Mouse (Mus musculus): Measurements from ENCODE around the gene Memo1. TPM values are rescaled to one million over a fixed set of nuclear protein-coding genes. Genes with fewer than 3 reads are reported as not detected.
A peak's percentile ranks its signal among the peaks of the same experiment; 100 is the strongest.
"Not testable (repeated sequence)": the region's sequence is repeated elsewhere in the genome, so short reads cannot be mapped to it uniquely, and the experiment has no call there.

Memo1 gene
- polyA plus RNA-seq, 1 experiment from 2014 or later, result 108 TPM

DNA sequence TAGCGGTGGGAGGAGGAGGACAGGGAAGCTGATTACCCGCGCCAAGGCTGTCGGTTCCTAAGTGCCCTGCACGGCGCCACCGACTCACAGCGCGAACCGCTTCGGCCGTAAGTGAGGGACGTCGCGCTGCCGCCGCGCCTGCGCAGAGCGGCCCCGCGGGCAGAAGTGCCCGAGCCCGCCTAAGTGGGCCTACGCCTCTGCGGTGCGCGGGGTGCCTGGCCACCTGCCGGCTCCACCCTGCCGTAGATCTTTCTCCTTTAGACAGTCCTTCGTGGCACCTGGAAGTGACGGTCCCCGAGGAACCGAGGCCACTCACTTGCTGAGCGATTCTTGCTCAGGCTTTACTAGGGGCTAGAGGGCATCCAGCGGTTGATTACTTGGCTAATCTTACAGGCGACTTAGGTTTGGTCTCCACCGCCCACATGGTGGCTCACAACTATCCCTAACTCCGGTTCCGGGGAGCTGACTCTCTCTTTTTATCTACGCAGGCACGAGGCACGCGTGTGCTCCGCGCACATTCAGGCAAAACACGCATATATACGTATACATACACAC is 21.1 kb upstream of the Memo1 start:
- peaks cover 31% of the 10 kb centered on the region for H3K36me3 ChIP-seq
- H3K27me3 ChIP-seq, result no peaks in the 10 kb centered on the region
- H3K27ac ChIP-seq, result peak overlapping the region; percentile 92
- under 1% methylated on average over 48 of the region's 48 CpGs for WGBS (ENCODE audit: insufficient replicate concordance)
- peak overlapping the region; percentile 90 for H3K9ac ChIP-seq
- peak overlapping the region; percentile 76 for H3K4me2 ChIP-seq
- H3K4me1 ChIP-seq (replicated peaks), result peaks cover 28% of the 10 kb centered on the region
- DNase-seq (peak; percentile 87), ATAC-seq (ENCODE audit: low read depth) (peak; percentile 95)
- no peaks in the 10 kb centered on the region for H3K9me3 ChIP-seq (replicated peaks)
- H3K4me3 ChIP-seq (replicated peaks), result peak overlapping the region; percentile 87

DNA sequence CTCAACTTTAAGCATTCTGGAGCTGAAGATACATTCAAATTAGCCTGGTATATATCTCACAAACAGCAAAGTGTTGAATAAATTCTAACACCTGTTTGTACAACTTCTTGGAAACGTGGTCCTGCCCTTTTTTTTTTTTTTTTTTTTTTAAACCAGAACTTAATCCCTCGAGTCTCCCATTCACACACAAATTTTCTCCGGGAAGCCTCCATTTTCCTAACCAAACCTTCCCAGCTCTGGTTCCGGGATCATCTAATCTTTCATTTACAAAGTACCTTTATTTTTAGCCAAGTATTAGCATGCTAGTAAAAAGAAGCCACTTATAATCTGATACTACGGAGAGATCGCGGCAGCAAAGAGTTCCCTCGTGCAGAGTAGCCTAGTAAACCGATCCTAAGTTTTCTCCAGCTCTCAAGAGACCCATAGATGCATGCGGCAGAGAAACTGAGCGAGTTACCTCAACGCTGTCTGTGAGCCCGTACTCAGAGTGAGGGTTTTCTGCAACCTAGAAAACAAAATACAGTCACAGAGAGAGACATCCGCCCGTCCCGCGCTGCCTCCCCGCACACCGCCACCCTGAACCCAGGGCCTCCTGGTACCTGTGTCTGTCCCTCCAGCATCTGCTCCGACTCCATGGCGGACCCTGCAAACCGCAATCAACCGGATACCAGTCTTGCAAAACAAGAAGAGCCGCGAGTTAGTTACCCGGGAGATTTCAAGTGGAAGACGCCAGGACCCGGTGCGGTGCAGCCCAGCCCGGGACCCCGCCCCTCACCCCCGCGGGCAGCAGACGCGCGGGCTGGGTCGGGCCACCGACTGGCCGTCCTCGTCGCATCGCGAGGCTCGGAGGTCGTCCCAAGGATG is 20.4 kb upstream of the Memo1 start:
- ATAC-seq (ENCODE audit: low read depth), result peak; percentile 81
- Histone ChIP-seq H3K4me1 (replicated peaks) (peaks cover 31% of the 10 kb centered on the region), H3K27ac (peak overlapping the region; percentile 92), H3K36me3 (peaks cover 36% of the 10 kb centered on the region), H3K27me3 (no peaks in the 10 kb centered on the region), H3K9me3 (replicated peaks) (no peaks in the 10 kb centered on the region), H3K4me2 (peak overlapping the region; percentile 76), H3K9ac (peak overlapping the region; percentile 90), H3K4me3 (replicated peaks) (peak overlapping the region; percentile 87)
- WGBS (ENCODE audit: insufficient replicate concordance), result under 1% methylated on average over 45 of the region's 45 CpGs
- no peak for DNase-seq

DNA sequence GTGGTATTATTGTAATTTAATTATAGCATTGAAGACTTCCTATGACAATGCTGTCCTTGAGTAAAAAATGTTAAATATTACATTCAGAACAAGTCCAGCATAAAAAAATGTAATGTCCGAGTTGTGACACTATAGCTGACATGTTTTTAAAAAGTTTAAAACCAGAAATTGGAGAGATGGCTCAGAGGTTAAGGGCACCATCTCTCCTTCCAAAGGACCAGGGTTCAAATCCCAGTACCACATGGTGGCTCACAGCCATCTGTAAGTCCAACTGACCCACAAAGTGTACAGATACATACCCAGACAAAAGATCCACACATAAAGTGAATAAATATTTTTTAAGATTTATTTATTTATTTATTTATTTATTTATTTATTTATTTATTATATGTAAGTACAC is 10.7 kb upstream of the Memo1 start:
- whole genome bisulfite sequencing (ENCODE audit: insufficient replicate concordance), result 70% methylated on average over 1 of the region's 1 CpGs
- ATAC-seq (ENCODE audit: low read depth) (no peak), DNase-seq (no peak)
- Histone ChIP-seq H3K4me2 (no peak overlapping the region), H3K27ac (no peak overlapping the region), H3K9me3 (replicated peaks) (no peaks in the 10 kb centered on the region), H3K27me3 (no peaks in the 10 kb centered on the region), H3K36me3 (peaks cover 84% of the 10 kb centered on the region), H3K4me3 (replicated peaks) (no peak overlapping the region), H3K4me1 (replicated peaks) (peaks cover 18% of the 10 kb centered on the region), H3K9ac (no peak overlapping the region)

DNA sequence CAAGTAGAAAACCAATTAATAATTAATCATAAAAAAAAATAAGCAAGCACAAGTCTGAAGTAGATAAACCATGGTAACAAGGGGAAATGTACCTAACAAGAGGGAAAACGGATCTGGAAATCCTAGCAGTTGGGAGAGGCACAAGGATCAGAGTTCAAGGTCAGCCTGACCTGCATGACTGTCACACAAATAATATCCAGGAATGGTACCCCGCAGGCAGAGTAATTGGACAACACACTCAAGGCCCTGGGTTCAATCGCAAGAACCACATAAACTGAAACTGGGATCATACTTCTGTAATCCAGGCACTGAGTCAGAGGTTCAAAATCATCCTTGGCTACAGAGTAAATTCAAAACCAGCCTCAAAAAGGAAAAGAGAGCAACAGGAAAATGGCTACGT is 10.3 kb upstream of the Memo1 start:
- DNase-seq, result no peak
- Histone ChIP-seq H3K36me3 (peaks cover 85% of the 10 kb centered on the region), H3K27me3 (no peaks in the 10 kb centered on the region), H3K4me2 (no peak overlapping the region), H3K4me1 (replicated peaks) (peaks cover 18% of the 10 kb centered on the region), H3K4me3 (replicated peaks) (no peak overlapping the region), H3K9me3 (replicated peaks) (no peaks in the 10 kb centered on the region), H3K9ac (no peak overlapping the region), H3K27ac (no peak overlapping the region)
- WGBS (ENCODE audit: insufficient replicate concordance), result 84% methylated on average over 4 of the region's 4 CpGs
- ATAC-seq (ENCODE audit: low read depth), result no peak

DNA sequence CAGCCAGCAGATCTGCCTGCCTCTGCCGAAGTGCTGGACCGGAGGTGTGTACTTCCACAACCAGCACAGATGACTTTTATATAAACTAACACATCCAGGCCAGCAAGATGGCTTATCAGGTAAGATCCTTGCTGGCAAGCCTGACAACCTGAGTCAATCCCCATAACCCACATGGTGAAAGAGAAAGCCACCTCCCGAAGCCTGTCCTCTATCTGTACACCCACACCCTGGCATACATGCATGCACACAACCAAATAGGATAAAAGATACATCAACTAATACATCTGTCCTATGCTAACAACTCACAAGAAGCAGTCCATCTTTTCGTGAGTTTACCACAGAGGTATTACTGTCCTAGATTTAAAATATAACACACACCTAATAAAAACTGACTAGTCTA is 8.7 kb upstream of the Memo1 start:
- DNase-seq, result no peak
- H3K9ac ChIP-seq, result 0 out of 2 replicates have a peak overlapping the region, but pooled peaks have one; percentile 30
- peak; percentile 97 for ATAC-seq (ENCODE audit: low read depth)
- H3K27me3 ChIP-seq, result no peaks in the 10 kb centered on the region
- peaks cover 83% of the 10 kb centered on the region for H3K36me3 ChIP-seq
- peak overlapping the region; percentile 87 for H3K27ac ChIP-seq
- peak overlapping the region; percentile 35 for H3K4me2 ChIP-seq
- peaks cover 18% of the 10 kb centered on the region for H3K4me1 ChIP-seq (replicated peaks)
- no peaks in the 10 kb centered on the region for H3K9me3 ChIP-seq (replicated peaks)
- H3K4me3 ChIP-seq (replicated peaks), result no peak overlapping the region
- WGBS (ENCODE audit: insufficient replicate concordance), result 48% methylated on average over 4 of the region's 4 CpGs

DNA sequence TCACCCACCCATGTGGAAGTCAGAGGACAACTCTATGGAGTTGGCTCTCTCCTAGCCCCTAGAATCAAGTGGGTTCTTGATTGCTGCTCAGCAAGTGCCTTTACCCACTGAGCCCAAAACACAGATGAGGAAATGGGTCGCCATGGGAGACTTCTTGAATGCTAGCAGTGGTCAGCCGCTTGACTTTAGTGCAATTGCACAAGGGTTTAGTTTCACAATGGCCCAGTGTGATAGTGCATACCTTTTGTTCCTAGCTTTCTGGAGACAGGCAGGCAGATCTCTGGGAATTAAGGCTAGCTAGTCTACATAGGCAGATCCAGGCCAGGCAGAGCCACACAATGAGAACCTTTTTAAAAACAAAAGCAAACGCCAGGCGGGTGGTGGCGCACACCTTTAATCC is 4.8 kb upstream of the Memo1 start:
- H3K9me3 ChIP-seq (replicated peaks), result no peaks in the 10 kb centered on the region
- WGBS (ENCODE audit: insufficient replicate concordance), result 84% methylated on average over 5 of the region's 5 CpGs
- H3K9ac ChIP-seq, result no peak overlapping the region
- peaks cover 52% of the 10 kb centered on the region for H3K36me3 ChIP-seq
- H3K27ac ChIP-seq, result no peak overlapping the region
- no peak overlapping the region for H3K4me3 ChIP-seq (replicated peaks)
- H3K4me1 ChIP-seq (replicated peaks), result peaks cover 19% of the 10 kb centered on the region
- no peak for ATAC-seq (ENCODE audit: low read depth)
- H3K27me3 ChIP-seq, result no peaks in the 10 kb centered on the region
- no peak overlapping the region for H3K4me2 ChIP-seq
- DNase-seq, result no peak

DNA sequence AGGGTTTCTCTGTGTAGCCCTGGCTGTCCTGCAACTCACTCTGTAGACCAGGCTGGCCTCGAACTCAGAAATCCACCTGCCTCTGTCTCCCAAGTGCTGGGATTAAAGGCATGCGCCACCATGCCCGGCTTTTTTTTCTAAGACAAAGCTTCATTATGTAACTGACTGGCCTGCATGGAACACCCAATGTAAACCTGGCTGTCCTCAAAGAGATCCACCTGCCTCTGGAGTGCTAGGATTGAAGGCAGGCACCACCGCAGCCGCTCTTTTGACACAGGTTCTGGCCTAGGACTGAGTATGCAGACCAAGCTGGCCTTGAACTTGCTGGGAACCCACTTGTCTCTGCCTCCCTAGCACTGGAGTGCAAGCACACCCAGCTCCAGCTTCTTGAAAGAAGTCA is 1.7 kb upstream of the Memo1 start:
- H3K27me3 ChIP-seq, result not testable (repeated sequence)
- WGBS (ENCODE audit: insufficient replicate concordance), result 82% methylated on average over 5 of the region's 5 CpGs

DNA sequence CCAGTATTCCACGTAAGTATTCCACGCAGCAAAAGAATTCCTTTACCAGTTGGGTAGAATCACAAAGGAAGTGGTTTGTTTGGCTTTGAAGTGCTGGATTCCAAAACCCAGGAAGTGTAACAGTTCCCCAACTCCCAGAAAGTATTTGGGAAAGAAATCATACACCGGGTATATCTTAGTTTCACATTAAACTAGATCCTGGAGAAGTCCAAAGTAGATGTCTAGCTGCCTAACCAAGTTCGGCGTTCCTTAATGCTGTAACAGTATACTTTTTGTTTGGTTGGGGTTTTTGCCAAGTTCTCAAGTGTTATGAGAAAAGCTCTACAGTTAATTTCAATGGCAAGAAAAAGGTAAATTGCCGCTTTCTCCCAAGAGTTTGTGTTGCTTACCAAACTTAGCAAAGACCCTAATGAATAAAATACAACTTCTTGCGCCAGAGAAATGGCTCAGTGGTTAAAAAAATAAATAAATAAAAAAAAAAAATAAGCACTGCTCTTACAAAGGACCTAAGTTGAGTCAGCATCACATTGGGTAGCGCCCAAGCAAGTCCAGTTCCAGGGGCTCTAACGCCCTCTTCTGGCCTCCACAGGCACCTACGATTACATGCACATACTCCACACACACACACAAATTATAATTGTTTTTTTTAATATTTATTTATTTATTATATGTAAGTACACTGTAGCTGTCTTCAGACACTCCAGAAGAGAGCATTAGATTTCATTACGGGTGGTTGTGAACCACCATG is 929 bp upstream of the Memo1 start:
- peak overlapping the region; percentile 95 for H3K4me2 ChIP-seq
- ATAC-seq (ENCODE audit: low read depth), result no peak
- 37% methylated on average over 11 of the region's 11 CpGs for WGBS (ENCODE audit: insufficient replicate concordance)
- peak overlapping the region; percentile 99 for H3K4me3 ChIP-seq (replicated peaks)
- peak overlapping the region; percentile 98 for H3K9ac ChIP-seq
- no peaks in the 10 kb centered on the region for H3K9me3 ChIP-seq (replicated peaks)
- H3K4me1 ChIP-seq (replicated peaks), result peaks cover 29% of the 10 kb centered on the region
- H3K27me3 ChIP-seq, result no peaks in the 10 kb centered on the region
- H3K36me3 ChIP-seq, result peaks cover 25% of the 10 kb centered on the region
- peak; percentile 54 for DNase-seq
- peak overlapping the region; percentile 94 for H3K27ac ChIP-seq

More for the DNA sequence above, 1.7 kb upstream of the Memo1 start:
- not testable (repeated sequence) for H3K4me2 ChIP-seq; H3K9me3 ChIP-seq (replicated peaks); ATAC-seq (ENCODE audit: low read depth); H3K4me3 ChIP-seq (replicated peaks); DNase-seq; H3K27ac ChIP-seq; H3K9ac ChIP-seq
- H3K36me3 ChIP-seq, result peaks cover 33% of the 10 kb centered on the region
- H3K4me1 ChIP-seq (replicated peaks), result peaks cover 22% of the 10 kb centered on the region

DNA sequence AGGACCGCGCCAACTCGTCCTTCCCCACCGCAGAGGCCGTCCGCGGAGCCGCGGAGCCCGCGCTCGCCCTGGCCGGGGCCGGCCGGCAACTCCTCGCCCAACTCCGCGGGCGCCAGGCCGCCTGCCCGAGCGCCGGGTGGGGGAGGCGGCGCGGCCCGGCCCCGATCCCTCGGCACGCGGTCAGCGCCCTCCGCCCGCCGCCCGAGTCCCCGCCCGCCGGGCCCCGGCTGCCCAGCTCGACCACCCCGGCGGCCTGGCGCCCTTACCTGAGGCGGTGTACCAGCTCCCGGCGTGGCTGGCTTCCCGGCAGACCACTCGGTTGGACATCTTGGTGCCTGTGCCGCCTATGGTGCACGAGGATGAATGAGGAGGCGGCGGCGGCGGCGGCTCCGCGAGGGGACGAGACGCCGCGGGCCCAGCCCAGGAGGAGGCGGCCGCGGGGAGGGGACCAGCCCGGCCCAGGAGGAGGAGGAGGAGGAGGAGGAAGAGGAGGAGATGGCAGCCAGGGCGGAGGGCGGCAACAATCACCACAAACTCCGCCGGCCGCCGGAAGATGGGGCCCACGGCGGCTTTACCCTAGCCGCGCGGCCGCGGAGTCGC is 795 bp downstream of the Memo1 start:
- ATAC-seq (ENCODE audit: low read depth) (peak; percentile 89), DNase-seq (peak; percentile 76)
- Histone ChIP-seq H3K9ac (peak overlapping the region; percentile 98), H3K4me1 (replicated peaks) (peaks cover 47% of the 10 kb centered on the region), H3K4me2 (peak overlapping the region; percentile 95), H3K4me3 (replicated peaks) (peak overlapping the region; percentile 99), H3K9me3 (replicated peaks) (no peaks in the 10 kb centered on the region), H3K36me3 (peaks cover 10% of the 10 kb centered on the region), H3K27me3 (no peaks in the 10 kb centered on the region), H3K27ac (peak overlapping the region; percentile 94)
- under 1% methylated on average over 59 of the region's 80 CpGs for WGBS (ENCODE audit: insufficient replicate concordance)

DNA sequence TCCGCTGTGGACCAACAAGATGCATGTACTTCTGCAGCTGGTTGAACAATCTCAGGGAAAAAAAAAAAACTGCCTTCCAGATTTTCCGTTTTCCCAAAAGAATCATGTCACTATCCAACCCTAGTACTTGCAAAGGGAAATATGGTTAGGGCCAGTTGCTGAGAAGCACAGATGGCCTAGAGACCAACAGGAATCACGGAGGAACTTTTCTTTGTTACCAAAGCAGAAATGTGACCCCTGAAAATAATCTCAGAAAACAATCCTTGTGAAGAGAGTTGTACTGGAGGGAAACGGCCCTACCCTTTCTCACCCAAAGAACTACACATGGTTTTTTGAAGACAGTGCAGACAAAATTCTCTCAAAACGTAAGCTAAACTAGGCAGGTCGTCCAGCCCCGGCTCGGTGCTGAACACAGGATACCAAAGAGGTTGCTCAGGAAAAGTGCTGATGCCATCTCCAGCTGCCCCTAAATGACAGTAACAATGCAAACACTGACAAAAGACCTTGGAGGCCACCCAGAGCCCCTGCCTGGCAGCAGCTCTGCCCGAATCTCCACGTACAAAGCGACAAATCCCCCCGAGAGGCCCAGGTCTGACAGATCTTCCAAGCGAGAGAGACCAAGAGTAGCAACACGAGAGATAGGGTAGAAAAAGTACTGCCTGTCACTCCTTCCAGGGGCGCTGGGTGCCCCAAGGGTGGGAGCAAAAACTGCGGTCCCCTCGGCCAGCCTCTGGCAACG is 1.5 kb downstream of the Memo1 start:
- peak overlapping the region; percentile 94 for H3K27ac ChIP-seq
- DNase-seq (no peak), ATAC-seq (ENCODE audit: low read depth) (no peak)
- H3K9me3 ChIP-seq (replicated peaks), result no peaks in the 10 kb centered on the region
- H3K36me3 ChIP-seq, result peaks cover 8% of the 10 kb centered on the region
- H3K4me1 ChIP-seq (replicated peaks), result peaks cover 50% of the 10 kb centered on the region
- H3K4me2 ChIP-seq, result peak overlapping the region; percentile 95
- H3K27me3 ChIP-seq, result no peaks in the 10 kb centered on the region
- peak overlapping the region; percentile 99 for H3K4me3 ChIP-seq (replicated peaks)
- H3K9ac ChIP-seq, result peak overlapping the region; percentile 98
- 1% methylated on average over 18 of the region's 18 CpGs for WGBS (ENCODE audit: insufficient replicate concordance)

Measured in liver, embryonic 13.5 days (tissue).